ENCODE assay signal across 25 mouse cellular contexts in genomic region chr3:104478056-104478455, GRCm38 (mm10).
"Had no signal": no experiment of that assay in that cellular context is flagged by ENCODE, and none has a peak within 500 bp of the region (broad histone marks: within the 10 kb centered on the region; RNA-seq: fewer than 3 reads in every experiment).

No protein-coding gene starts in this region.

- H3K27ac ChIP-seq: gastrocnemius, adult 2 months; heart, embryonic 10.5 days; hindbrain, embryonic 10.5 days; hindbrain, embryonic 12.5 days; hindbrain, embryonic 14.5 days; intestine, embryonic 15.5 days; layer of hippocampus, adult 2 months; left cerebral cortex, adult 2 months; limb, embryonic 10.5 days; limb, embryonic 12.5 days; liver, embryonic 13.5 days; liver, embryonic 15.5 days had no signal

- DNase-seq: gastrocnemius, adult 2 months; gastrocnemius, postnatal 10 days; gastrocnemius, postnatal 25 days; heart, adult 18-20 months; heart, postnatal 10 days; heart, postnatal 4 days; kidney, postnatal 4 days; liver; liver, embryonic 13.5 days; liver, postnatal 0 days had no signal

- ATAC-seq: forebrain, embryonic 16.5 days; hindbrain, embryonic 16.5 days; inflammation-experienced regulatory T-cells, adult 6 months; intestine, embryonic 15.5 days; intestine, postnatal 0 days; liver, postnatal 0 days had no signal

- H3K9me3 ChIP-seq: heart, embryonic 10.5 days; heart, embryonic 12.5 days; hindbrain, embryonic 10.5 days; hindbrain, embryonic 12.5 days; intestine, embryonic 15.5 days; limb, embryonic 10.5 days; limb, embryonic 12.5 days; liver, embryonic 13.5 days; liver, embryonic 15.5 days had no signal

- H3K4me1 ChIP-seq: heart, embryonic 10.5 days; heart, embryonic 12.5 days; hindbrain, embryonic 10.5 days; hindbrain, embryonic 12.5 days; intestine, embryonic 15.5 days; limb, embryonic 10.5 days; limb, embryonic 12.5 days; liver, embryonic 13.5 days; liver, embryonic 15.5 days had no signal

- H3K9ac ChIP-seq: heart, embryonic 12.5 days; hindbrain, embryonic 12.5 days; hindbrain, embryonic 14.5 days; intestine, embryonic 15.5 days; limb, embryonic 12.5 days; liver, embryonic 13.5 days; liver, embryonic 15.5 days; liver, postnatal 0 days had no signal

- H3K27me3 ChIP-seq: heart, embryonic 12.5 days; hindbrain, embryonic 12.5 days; intestine, embryonic 15.5 days; limb, embryonic 12.5 days; liver, embryonic 13.5 days; liver, embryonic 15.5 days had no signal

- H3K4me3 ChIP-seq: gastrocnemius, adult 2 months; heart, embryonic 10.5 days; heart, embryonic 12.5 days; hindbrain, embryonic 10.5 days; hindbrain, embryonic 12.5 days; intestine, embryonic 15.5 days; layer of hippocampus, adult 2 months; left cerebral cortex, adult 2 months; limb, embryonic 10.5 days; limb, embryonic 12.5 days; liver, embryonic 13.5 days; liver, embryonic 15.5 days had no signal

- H3K4me2 ChIP-seq: heart, embryonic 12.5 days; hindbrain, embryonic 12.5 days; hindbrain, embryonic 14.5 days; intestine, embryonic 15.5 days; limb, embryonic 12.5 days; liver, embryonic 13.5 days; liver, embryonic 15.5 days had no signal
